Mouse (Mus musculus): ENCODE data around the gene Adamtsl2.

- TF ChIP-seq MAX (IDR thresholded peaks at IDR 0.05; ENCODE audit: low read length), result no peak
- no peak for TF ChIP-seq NELFE (IDR thresholded peaks at IDR 0.05; ENCODE audit: low read depth, low read length)
- TF ChIP-seq BHLHE40 (IDR thresholded peaks at IDR 0.05; ENCODE audit: low read depth, low read length), result no peak
- TF ChIP-seq ZC3H11A (IDR thresholded peaks at IDR 0.05; ENCODE audit: low read depth, low read length), result no peak
- TF ChIP-seq SIN3A (IDR thresholded peaks at IDR 0.05; ENCODE audit: low read length), result no peak
These were observed 47.3 kb downstream of the Adamtsl2 start for GRCm38 (mm10) chr2:27126496-27126895.

Measured in CH12.LX (cell line).